Mouse (Mus musculus) colon, adult 2 months (tissue): ENCODE results near the gene Slc1a1. TPM values are rescaled to one million over a fixed set of nuclear protein-coding genes. Genes with fewer than 3 reads are reported as not detected.

ENCODE experiments used
- polyA plus RNA-seq: library from polyadenylated mRNA; depleted of rRNA; stranded (reverse); fragments of >200 nt; gene quantifications from 2 replicates; pipeline ENCODE4 v1.2.3, GENCODE M21; 2012; rRNA removed

Gene Slc1a1
- polyA plus RNA-seq: 15.6 and 19.4 TPM in 2 replicates

GRCm38 (mm10) chr19:28834798-28835499 is at the start of gene Slc1a1:
TSS of gene Slc1a1 (plus strand) at chr19:28835049.

Other genes starting within 250 kb of the Slc1a1 start
- gene Glis3, start 155.0 kb upstream of the Slc1a1 start, polyA plus RNA-seq: 3.9 and 5.0 TPM in 2 replicates
- 24.7 and 32.5 TPM in 2 replicates for gene Plpp6, start 128.9 kb downstream of the Slc1a1 start, polyA plus RNA-seq
- 0.66 and 0.93 TPM in 2 replicates for gene 4430402I18Rik, start 132.8 kb downstream of the Slc1a1 start, polyA plus RNA-seq
- 6.2 and 7.1 TPM in 2 replicates for gene Cdc37l1, start 155.3 kb downstream of the Slc1a1 start, polyA plus RNA-seq
- gene Ak3, start 212.9 kb downstream of the Slc1a1 start, polyA plus RNA-seq: 129 and 138 TPM in 2 replicates